Mouse (Mus musculus) forebrain, embryonic 11.5 days (tissue): Measurements from ENCODE around the gene Tmem52b. TPM values are rescaled to one million over a fixed set of nuclear protein-coding genes. Genes with fewer than 3 reads are reported as not detected.

Source experiments
- ATAC-seq: fragments of 200-750 bp; cut with Nextera tagmentation; replicated peaks from 2 replicates; pipeline ENCODE4 v1.8.0; 2017; ENCODE audit warnings: moderate TSS enrichment; ENCODE audit not compliant: low FRiP score
- DNase-seq: peaks from one replicate; pipeline ENCODE4 v3.0.0-alpha.2; 2017; ENCODE audit warnings: low spot score
- H3K27ac ChIP-seq: fragments of 300-500 bp; sonication (generic); 2 replicates; pipeline ENCODE4 v1.5.1; 2014; ENCODE audit warnings: low read depth, low read length
- H3K27me3 ChIP-seq: fragments of 300-500 bp; sonication (generic); 2 replicates; pipeline ENCODE4 v1.6.1; 2014; ENCODE audit warnings: mild to moderate bottlenecking, low read length, mixed read lengths; ENCODE audit not compliant: control insufficient read depth, insufficient read depth
- H3K36me3 ChIP-seq: fragments of 300-500 bp; sonication (generic); 2 replicates; pipeline ENCODE4 v1.6.1; 2014; ENCODE audit warnings: mild to moderate bottlenecking, low read length, moderate library complexity, mixed read lengths; ENCODE audit not compliant: control insufficient read depth, insufficient read depth
- H3K4me1 ChIP-seq: fragments of 300-500 bp; sonication (generic); replicated peaks from 2 replicates; pipeline ENCODE4 v1.6.1; 2014; ENCODE audit warnings: low read length, mixed read lengths; ENCODE audit not compliant: control insufficient read depth, insufficient read depth
- H3K4me2 ChIP-seq: fragments of 300-500 bp; sonication (generic); 2 replicates; pipeline ENCODE4 v1.6.1; 2014; ENCODE audit warnings: low read depth, mild to moderate bottlenecking, low read length, moderate library complexity, mixed read lengths; ENCODE audit not compliant: severe bottlenecking
- H3K4me3 ChIP-seq: fragments of 300-500 bp; sonication (generic); 2 replicates; pipeline ENCODE4 v1.5.1; 2014; ENCODE audit warnings: low read depth, low read length
- H3K9ac ChIP-seq: fragments of 300-500 bp; sonication (generic); 2 replicates; pipeline ENCODE4 v1.6.1; 2014; ENCODE audit warnings: low read length
- H3K9me3 ChIP-seq: fragments of 300-500 bp; sonication (generic); 2 replicates; pipeline ENCODE4 v1.6.1; 2016; ENCODE audit warnings: low read length, mixed read lengths; ENCODE audit not compliant: control insufficient read depth
- WGBS: fragments of 180-500 bp; shearing (Covaris S2); extraction: QIAGEN DNeasy Blood & Tissue Kit; methylation state at CpG from one replicate; pipeline ENCODE4 v1.1.7; 2014; 5-methylcytosine and 5-hydroxymethylcytosine counted together
- polyA plus RNA-seq: library from polyadenylated mRNA; unstranded; fragments of >200 nt; fragmentation: Nextera tagmentation; extraction: Ambion mirVana; gene quantifications from 2 replicates; pipeline ENCODE4 v1.2.1, GENCODE M21; 2014

Gene Tmem52b
- polyA plus RNA-seq, 1 experiment from 2014 or later: not detected

DNA sequence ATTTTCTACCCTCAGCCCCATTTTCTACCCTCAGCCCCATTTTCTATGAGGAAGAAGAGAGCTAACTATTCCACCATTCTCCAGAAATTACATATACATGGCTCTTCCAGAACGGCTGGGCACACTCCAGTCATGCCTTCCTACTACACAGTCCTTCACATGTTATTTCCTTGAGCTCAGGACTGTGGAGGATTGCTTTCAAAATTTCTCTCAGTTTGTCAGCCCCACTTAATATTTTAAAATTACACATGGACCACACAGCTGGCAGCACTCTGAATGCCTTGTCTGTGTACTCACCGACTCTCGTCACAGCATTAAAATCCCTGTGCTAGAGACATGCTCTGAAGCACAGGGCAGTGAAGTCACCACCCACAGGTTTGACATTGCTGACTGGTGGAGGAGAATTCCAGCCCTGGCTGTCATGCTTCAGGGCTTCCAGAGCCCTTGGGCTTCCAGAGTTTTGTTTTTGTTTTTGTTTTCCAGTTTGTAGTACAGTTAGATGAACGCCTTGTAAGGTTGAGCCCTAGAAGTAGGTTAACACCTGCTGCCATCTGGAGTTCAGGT is 22.4 kb downstream of the Tmem52b start:
- H3K4me1 ChIP-seq: no peaks in the 10 kb centered on the region
- DNase-seq (no peak), ATAC-seq (no peak)
- peak overlapping the region; percentile 60 for H3K9ac ChIP-seq
- no peaks in the 10 kb centered on the region for H3K9me3 ChIP-seq
- H3K4me2 ChIP-seq: peak overlapping the region; percentile 73
- peak overlapping the region; percentile 74 for H3K4me3 ChIP-seq
- WGBS: 70% methylated on average over 4 of the region's 4 CpGs
- no peaks in the 10 kb centered on the region for H3K27me3 ChIP-seq
- H3K27ac ChIP-seq: no peak overlapping the region
- H3K36me3 ChIP-seq: 0 out of 2 replicates have a peak, but pooled peaks cover 5% of the 10 kb centered on the region

DNA sequence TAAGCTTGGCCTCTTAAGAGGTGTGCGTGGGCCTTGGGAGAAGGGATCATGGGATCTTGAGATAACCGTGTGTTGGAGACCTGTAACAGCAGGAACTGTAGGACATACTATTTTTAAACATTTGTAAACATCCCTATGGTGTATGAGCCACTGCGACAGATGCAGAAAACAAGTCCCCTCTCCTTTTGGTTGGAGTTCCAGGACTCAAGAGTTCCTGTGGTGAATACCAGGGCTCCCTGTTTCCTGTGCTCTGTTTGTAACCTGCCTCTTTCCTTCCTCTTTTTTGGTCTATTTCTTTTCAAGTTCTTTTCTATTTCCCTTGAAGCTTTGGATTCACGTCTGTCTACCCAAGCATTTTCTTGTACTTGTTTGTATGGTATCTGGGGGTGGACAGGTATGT is 23.4 kb downstream of the Tmem52b start:
- H3K9me3 ChIP-seq: no peaks in the 10 kb centered on the region
- H3K27me3 ChIP-seq: no peaks in the 10 kb centered on the region
- H3K4me1 ChIP-seq: no peaks in the 10 kb centered on the region
- H3K36me3 ChIP-seq: 0 out of 2 replicates have a peak, but pooled peaks cover 5% of the 10 kb centered on the region
- DNase-seq: no peak
- 87% methylated on average over 4 of the region's 4 CpGs for WGBS
- no peak overlapping the region for H3K4me2 ChIP-seq
- ATAC-seq: no peak
- H3K9ac ChIP-seq: no peak overlapping the region
- no peak overlapping the region for H3K27ac ChIP-seq
- H3K4me3 ChIP-seq: no peak overlapping the region

DNA sequence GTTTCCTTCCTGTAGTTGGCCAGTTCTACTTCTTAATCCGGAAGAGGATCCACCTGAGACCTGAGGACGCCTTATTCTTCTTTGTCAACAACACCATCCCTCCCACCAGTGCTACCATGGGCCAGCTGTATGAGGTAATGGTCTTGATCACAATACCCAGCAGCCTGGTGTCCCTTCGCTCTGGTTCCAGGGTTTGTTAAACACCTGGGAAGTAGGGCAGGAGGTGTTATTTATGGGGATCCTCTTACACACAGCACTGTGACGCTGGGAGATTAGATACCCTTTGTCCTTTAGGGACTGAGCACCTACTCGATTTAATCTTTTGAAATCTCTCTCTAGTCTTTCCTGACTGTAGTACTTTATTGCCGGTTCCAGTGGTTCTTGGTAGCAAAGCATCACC is 26.2 kb downstream of the Tmem52b start:
- peaks cover 5% of the 10 kb centered on the region; the same call in 1 of the 2 replicates for H3K36me3 ChIP-seq
- no peak overlapping the region for H3K4me3 ChIP-seq
- ATAC-seq (no peak), DNase-seq (no peak)
- no peak overlapping the region for H3K4me2 ChIP-seq
- H3K9ac ChIP-seq: no peak overlapping the region
- H3K9me3 ChIP-seq: no peaks in the 10 kb centered on the region
- no peaks in the 10 kb centered on the region for H3K4me1 ChIP-seq
- WGBS: 93% methylated on average over 6 of the region's 6 CpGs
- H3K27ac ChIP-seq: no peak overlapping the region
- no peaks in the 10 kb centered on the region for H3K27me3 ChIP-seq

DNA sequence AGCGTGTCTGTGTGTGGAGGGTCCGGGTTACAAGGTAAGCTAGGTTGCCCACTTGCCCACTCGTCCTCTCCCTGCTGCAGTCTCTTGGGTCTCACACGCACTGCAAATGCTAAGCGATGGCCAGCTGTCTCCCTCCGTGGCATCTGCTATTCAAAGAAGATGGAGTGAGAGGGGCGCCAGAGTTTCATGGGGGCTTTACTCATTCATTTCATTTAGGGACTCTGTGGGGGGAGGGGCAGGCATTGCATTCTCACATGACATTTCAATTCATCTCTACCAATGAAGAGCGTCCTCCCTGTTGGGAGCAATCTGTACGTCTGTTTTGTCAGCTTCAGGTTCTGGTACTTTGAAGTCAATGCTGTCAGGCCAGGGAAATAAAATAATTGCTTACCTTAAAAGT is 29.6 kb downstream of the Tmem52b start:
- Histone ChIP-seq H3K27ac (no peak overlapping the region), H3K9ac (no peak overlapping the region), H3K36me3 (peaks cover 5% of the 10 kb centered on the region; the same call in 1 of the 2 replicates), H3K4me3 (no peak overlapping the region), H3K4me1 (no peaks in the 10 kb centered on the region), H3K4me2 (no peak overlapping the region), H3K27me3 (no peaks in the 10 kb centered on the region), H3K9me3 (no peaks in the 10 kb centered on the region)
- DNase-seq (no peak), ATAC-seq (no peak)
- 82% methylated on average over 9 of the region's 9 CpGs for WGBS

DNA sequence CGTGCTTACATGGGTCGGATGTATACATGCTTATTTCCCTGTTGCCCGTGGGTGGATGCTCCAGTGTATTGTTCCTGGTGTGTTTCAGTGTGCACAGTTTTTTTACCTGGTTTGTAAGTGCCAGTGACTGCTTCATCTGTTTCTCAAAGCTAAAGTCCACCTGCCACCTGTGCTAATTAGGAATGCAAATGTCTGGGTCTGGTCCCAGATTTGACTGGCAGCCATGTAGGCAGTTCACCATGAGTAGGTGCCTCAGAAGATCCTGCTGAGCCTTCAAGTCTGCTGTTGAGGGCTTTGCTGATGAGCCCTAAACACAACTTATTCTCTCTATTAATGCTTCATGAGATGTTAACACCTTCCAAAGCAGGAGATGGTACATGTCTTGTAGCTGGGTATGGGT is 30.2 kb downstream of the Tmem52b start:
- Histone ChIP-seq H3K27me3 (no peaks in the 10 kb centered on the region), H3K9me3 (no peaks in the 10 kb centered on the region), H3K4me1 (no peaks in the 10 kb centered on the region), H3K4me3 (no peak overlapping the region), H3K36me3 (peaks cover 5% of the 10 kb centered on the region; the same call in 1 of the 2 replicates), H3K9ac (no peak overlapping the region), H3K4me2 (no peak overlapping the region), H3K27ac (no peak overlapping the region)
- WGBS: 92% methylated on average over 3 of the region's 3 CpGs
- DNase-seq (no peak), ATAC-seq (no peak)

DNA sequence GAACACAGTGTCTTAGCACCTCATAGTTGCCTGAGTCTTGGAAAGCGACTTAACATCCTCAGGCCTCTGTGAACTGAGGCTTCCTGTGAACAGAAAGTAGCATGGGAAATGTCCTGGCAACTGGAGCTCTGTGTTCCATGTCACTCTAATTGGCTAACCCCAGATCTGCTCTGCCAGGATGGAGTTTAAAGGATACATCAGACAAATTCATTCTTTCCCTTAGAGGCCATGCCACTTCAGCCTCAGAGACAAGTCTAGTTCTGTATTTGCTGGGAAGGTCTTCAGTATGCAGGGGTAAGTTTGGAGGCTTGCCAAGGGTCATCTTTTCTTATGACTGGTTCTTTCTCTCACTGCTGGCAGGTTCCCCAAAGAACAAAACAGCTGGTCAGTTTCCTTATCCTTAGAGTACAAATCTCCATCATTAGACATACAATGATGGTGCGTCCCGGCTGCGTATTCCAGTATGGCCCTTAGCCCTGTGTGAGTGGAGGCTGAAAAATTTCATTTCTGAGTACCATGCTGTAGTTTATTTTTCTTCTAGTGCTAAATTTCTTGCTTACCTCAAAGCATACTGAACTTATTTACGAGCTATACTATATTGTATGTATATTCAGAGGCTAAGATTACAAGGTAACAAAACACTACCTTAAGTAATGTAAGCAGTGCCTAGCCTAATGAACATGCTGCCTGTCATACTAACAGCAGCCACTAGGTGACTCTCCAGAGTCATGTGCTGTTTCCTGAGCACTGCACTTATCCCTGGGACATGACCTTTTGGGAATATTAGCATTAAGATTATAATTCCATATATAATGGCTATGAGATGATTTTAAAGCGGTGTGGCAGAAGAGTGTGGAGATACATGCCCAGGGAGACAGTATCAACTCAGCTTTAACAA is 31.6 kb downstream of the Tmem52b start:
- Histone ChIP-seq H3K4me1 (no peaks in the 10 kb centered on the region), H3K4me2 (no peak overlapping the region), H3K9ac (no peak overlapping the region), H3K27ac (no peak overlapping the region), H3K27me3 (no peaks in the 10 kb centered on the region), H3K9me3 (no peaks in the 10 kb centered on the region), H3K4me3 (no peak overlapping the region), H3K36me3 (no peaks in the 10 kb centered on the region; the same call in 1 of the 2 replicates)
- DNase-seq (peak; percentile 69), ATAC-seq (peak; percentile 77)
- WGBS: 69% methylated on average over 6 of the region's 6 CpGs

DNA sequence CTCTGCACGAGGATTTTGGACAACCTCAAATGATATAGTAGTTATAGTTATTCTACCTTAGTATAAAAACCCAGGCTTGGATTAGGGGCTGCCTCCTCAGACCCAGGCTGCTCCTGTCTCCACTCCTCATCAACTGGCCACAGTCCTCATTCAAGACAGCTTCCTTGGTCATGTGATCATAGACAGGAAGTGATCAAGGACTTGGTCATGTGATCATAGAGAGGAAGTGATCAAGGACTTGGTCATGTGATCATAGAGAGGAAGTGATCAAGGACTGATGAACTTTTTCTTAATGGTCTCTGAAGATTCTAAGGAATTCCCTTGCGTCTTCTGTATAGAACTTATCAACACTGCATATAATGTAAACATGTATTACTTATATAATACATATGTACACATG is 34.9 kb downstream of the Tmem52b start:
- Histone ChIP-seq H3K36me3 (no peaks in the 10 kb centered on the region; the same call in 1 of the 2 replicates), H3K9me3 (no peaks in the 10 kb centered on the region), H3K4me3 (no peak overlapping the region), H3K27me3 (no peaks in the 10 kb centered on the region), H3K27ac (no peak overlapping the region), H3K4me2 (no peak overlapping the region), H3K4me1 (no peaks in the 10 kb centered on the region), H3K9ac (no peak overlapping the region)
- DNase-seq (no peak), ATAC-seq (no peak)
- 94% methylated on average over 2 of the region's 2 CpGs for WGBS

DNA sequence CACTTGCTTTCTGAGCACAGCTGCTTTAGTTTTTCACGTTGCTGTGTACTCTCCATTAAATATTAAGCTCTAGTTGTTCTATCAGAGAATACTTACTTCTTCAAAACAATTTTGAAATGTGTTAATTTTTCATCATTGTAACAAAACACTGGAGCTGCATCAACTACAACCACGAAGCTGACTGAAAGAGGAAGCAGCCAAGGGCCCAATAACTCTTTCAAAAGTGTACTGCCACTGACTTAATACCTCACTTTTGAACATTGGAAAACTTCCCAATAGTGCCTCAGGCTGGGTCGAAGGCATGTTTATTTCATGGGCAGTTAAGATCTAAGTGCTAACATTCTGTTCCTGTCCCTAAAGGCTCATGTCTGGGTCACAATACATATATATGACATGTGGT is 35.7 kb downstream of the Tmem52b start:
- ATAC-seq: no peak
- no peak overlapping the region for H3K4me2 ChIP-seq
- 86% methylated on average over 3 of the region's 3 CpGs for WGBS

More for the DNA sequence above, 35.7 kb downstream of the Tmem52b start:
- no peaks in the 10 kb centered on the region for H3K4me1 ChIP-seq
- H3K4me3 ChIP-seq: no peak overlapping the region
- no peaks in the 10 kb centered on the region for H3K36me3 ChIP-seq
- H3K27ac ChIP-seq: no peak overlapping the region
- H3K9me3 ChIP-seq: no peaks in the 10 kb centered on the region
- no peak for DNase-seq
- H3K9ac ChIP-seq: no peak overlapping the region
- no peaks in the 10 kb centered on the region for H3K27me3 ChIP-seq
